Mouse (Mus musculus) thymus, adult 2 months (tissue): ENCODE data around the gene Prrt1. TPM values are rescaled to one million over a fixed set of nuclear protein-coding genes. Genes with fewer than 3 reads are reported as not detected.

Experiments
- DNase-seq: peaks from one replicate; pipeline ENCODE4 v3.0.0; 2021
- H3K27ac ChIP-seq: fragments of 200-500 bp; 2 replicates; pipeline ENCODE4 v1.5.1; 2012; ENCODE audit warnings: low read length, control low read depth; ENCODE audit not compliant: control insufficient read depth, insufficient read depth
- H3K27me3 ChIP-seq: fragments of 200-500 bp; 2 replicates; pipeline ENCODE4 v1.6.1; 2012; ENCODE audit warnings: mild to moderate bottlenecking, low read length, moderate library complexity, mixed read lengths; ENCODE audit not compliant: control insufficient read depth, insufficient read depth
- H3K36me3 ChIP-seq: fragments of 200-500 bp; 2 replicates; pipeline ENCODE4 v1.6.1; 2012; ENCODE audit warnings: mild to moderate bottlenecking, low read length, moderate library complexity; ENCODE audit not compliant: control insufficient read depth, insufficient read depth
- H3K4me1 ChIP-seq: fragments of 200-500 bp; replicated peaks from 2 replicates; pipeline ENCODE4 v1.6.1; 2012; ENCODE audit warnings: low read length; ENCODE audit not compliant: control insufficient read depth, insufficient read depth
- H3K4me3 ChIP-seq: fragments of 200-500 bp; 2 replicates; pipeline ENCODE4 v1.5.1; 2012; ENCODE audit warnings: mild to moderate bottlenecking, low read length, control low read depth, moderate library complexity; ENCODE audit not compliant: control insufficient read depth, insufficient read depth
- CTCF ChIP-seq: fragments of 200-500 bp; IDR thresholded peaks from 2 replicates; pipeline ENCODE4 v1.5.1; 2012; ENCODE audit warnings: mild to moderate bottlenecking, control low read depth, low read length, moderate library complexity, borderline replicate concordance; ENCODE audit not compliant: control insufficient read depth, poor library complexity, insufficient read depth; ENCODE audit errors: extremely low read depth
- POLR2A ChIP-seq: fragments of 200-500 bp; IDR thresholded peaks from 2 replicates; pipeline ENCODE4 v1.6.1; 2012; ENCODE audit warnings: mild to moderate bottlenecking, low read length, control low read depth, moderate library complexity; ENCODE audit not compliant: control insufficient read depth, poor library complexity, insufficient read depth; ENCODE audit errors: extremely low read depth
- WGBS: fragments of 180-500 bp; shearing (Covaris S2); methylation state at CpG from one replicate; pipeline ENCODE4 v1.1.7; 2018; 5-methylcytosine and 5-hydroxymethylcytosine counted together
- polyA plus RNA-seq: library from polyadenylated mRNA; depleted of rRNA; stranded (reverse); fragments of >200 nt; gene quantifications from 2 replicates; pipeline ENCODE4 v1.2.3, GENCODE M21; 2012

Prrt1 gene
- polyA plus RNA-seq, 1 experiment, result 361 TPM

GRCm38 (mm10) chr17:34586796-34587422 is 42.4 kb upstream of the Prrt1 start:
- H3K36me3 ChIP-seq, result no peaks in the 10 kb centered on the region
- H3K27ac ChIP-seq, result no peak overlapping the region
- peaks cover 23% of the 10 kb centered on the region for H3K4me1 ChIP-seq
- no peak for TF ChIP-seq POLR2A
- no peak for TF ChIP-seq CTCF
- DNase-seq, result peak; percentile 90
- peak overlapping the region; percentile 79 for H3K4me3 ChIP-seq
- under 1% methylated on average over 38 of the region's 38 CpGs for WGBS
- H3K27me3 ChIP-seq, result no peaks in the 10 kb centered on the region

- peak; percentile 97 for DNase-seq
- peaks cover 23% of the 10 kb centered on the region for H3K4me1 ChIP-seq
- no peaks in the 10 kb centered on the region for H3K36me3 ChIP-seq
- TF ChIP-seq POLR2A (peak; percentile 100), CTCF (no peak)
- WGBS, result under 1% methylated on average over 49 of the region's 50 CpGs
- peak overlapping the region; percentile 54 for H3K27ac ChIP-seq
- peak overlapping the region; percentile 79 for H3K4me3 ChIP-seq
- no peaks in the 10 kb centered on the region for H3K27me3 ChIP-seq
These were observed 41.9 kb upstream of the Prrt1 start for GRCm38 (mm10) chr17:34587423-34587811.

GRCm38 (mm10) chr17:34587814-34588213 is 41.5 kb upstream of the Prrt1 start:
- Histone ChIP-seq H3K27ac (peak overlapping the region; percentile 54), H3K27me3 (no peaks in the 10 kb centered on the region), H3K4me1 (peaks cover 25% of the 10 kb centered on the region), H3K36me3 (no peaks in the 10 kb centered on the region), H3K4me3 (peak overlapping the region; percentile 79)
- TF ChIP-seq CTCF (no peak), POLR2A (no peak)
- DNase-seq, result no peak
- WGBS, result under 1% methylated on average over 19 of the region's 19 CpGs

- H3K4me3 ChIP-seq, result peak overlapping the region; percentile 23; the same call in 1 of the 2 replicates
- H3K27ac ChIP-seq, result peak overlapping the region; percentile 95
- WGBS, result 44% methylated on average over 3 of the region's 3 CpGs
- H3K4me1 ChIP-seq, result peaks cover 33% of the 10 kb centered on the region
- TF ChIP-seq POLR2A (no peak), CTCF (no peak)
- no peak for DNase-seq
- H3K36me3 ChIP-seq, result no peaks in the 10 kb centered on the region
- no peaks in the 10 kb centered on the region for H3K27me3 ChIP-seq
These were observed 40.6 kb upstream of the Prrt1 start for GRCm38 (mm10) chr17:34588767-34589166.

- Histone ChIP-seq H3K4me1 (peaks cover 38% of the 10 kb centered on the region), H3K27ac (peak overlapping the region; percentile 95), H3K4me3 (peak overlapping the region; percentile 65), H3K27me3 (no peaks in the 10 kb centered on the region), H3K36me3 (peaks cover under 1% of the 10 kb centered on the region)
- no peak for TF ChIP-seq CTCF
- WGBS, result 5% methylated on average over 7 of the region's 7 CpGs
- DNase-seq, result no peak
These were observed 40.1 kb upstream of the Prrt1 start for GRCm38 (mm10) chr17:34589206-34589605.

- H3K27ac ChIP-seq, result peak within 1 kb of the TSS; percentile 95
- TF ChIP-seq CTCF (no peak), POLR2A (peak; percentile 93)
- peak; percentile 81 for DNase-seq
- H3K4me1 ChIP-seq, result peaks cover 38% of the 10 kb centered on the region
- peaks cover 6% of the 10 kb centered on the region for H3K36me3 ChIP-seq
- 1% methylated on average over 7 of the region's 7 CpGs for WGBS
- peak within 1 kb of the TSS; percentile 65 for H3K4me3 ChIP-seq
- no peaks in the 10 kb centered on the region for H3K27me3 ChIP-seq
These were observed 39.6 kb upstream of the Prrt1 start, which contains the start of gene Gpsm3 for GRCm38 (mm10) chr17:34589681-34590101. Gene Gpsm3 (plus strand): TSS chr17:34589806.
